Mouse (Mus musculus): ENCODE results near the gene Trub2. TPM values are rescaled to one million over a fixed set of nuclear protein-coding genes. Genes with fewer than 3 reads are reported as not detected.

Trub2 gene
- polyA plus RNA-seq, 1 experiment from 2014 or later, result 23.3 TPM

GRCm38 (mm10) chr2:29771611-29772461, 16.5 kb downstream of the Trub2 start:
- ATAC-seq (ENCODE audit: insufficient number of reproducible peaks, insufficient read depth, low FRiP score, low read depth), result no peak
- Histone ChIP-seq H3K4me2 (ENCODE audit: low read length) (no peak overlapping the region), H3K36me3 (ENCODE audit: control insufficient read depth, insufficient read depth, low read length) (peaks cover 5% of the 10 kb centered on the region), H3K27me3 (ENCODE audit: control insufficient read depth, insufficient read depth, low read length) (no peaks in the 10 kb centered on the region), H3K9ac (ENCODE audit: low read length) (no peak overlapping the region), H3K27ac (replicated peaks in 1 of 2; ENCODE audit: control insufficient read depth in 1 of 2, insufficient read depth in 1 of 2, low read depth in 2 of 2, low read length in 2 of 2) (no peak overlapping the region), H3K4me3 (ENCODE audit: control insufficient read depth in 1 of 2, insufficient read depth in 1 of 2, low read depth in 1 of 2, low read length in 2 of 2) (no peak overlapping the region), H3K9me3 (ENCODE audit: control insufficient read depth, low read length) (no peaks in the 10 kb centered on the region), H3K4me1 (ENCODE audit: control insufficient read depth in 2 of 2, insufficient read depth in 2 of 2, low read length in 2 of 2) (peaks cover 0 to 2% of the 10 kb centered on the region in 2 experiments; a peak in 2 of 4 replicates)
- 63% methylated on average over 8 of the region's 8 CpGs for WGBS

- no peaks in the 10 kb centered on the region for H3K36me3 ChIP-seq (ENCODE audit: control insufficient read depth, insufficient read depth, low read length)
- no peak overlapping the region for H3K27ac ChIP-seq (replicated peaks in 1 of 2; ENCODE audit: control insufficient read depth in 1 of 2, insufficient read depth in 1 of 2, low read depth in 2 of 2, low read length in 2 of 2)
- H3K4me3 ChIP-seq (ENCODE audit: control insufficient read depth in 1 of 2, insufficient read depth in 1 of 2, low read depth in 1 of 2, low read length in 2 of 2), result no peak overlapping the region
- no peaks in the 10 kb centered on the region for H3K9me3 ChIP-seq (ENCODE audit: control insufficient read depth, low read length)
- no peak for ATAC-seq (ENCODE audit: insufficient number of reproducible peaks, insufficient read depth, low FRiP score, low read depth)
- H3K4me2 ChIP-seq (ENCODE audit: low read length), result no peak overlapping the region
- peaks cover 0 to 2% of the 10 kb centered on the region in 2 experiments; a peak in 2 of 4 replicates for H3K4me1 ChIP-seq (ENCODE audit: control insufficient read depth in 2 of 2, insufficient read depth in 2 of 2, low read length in 2 of 2)
- H3K27me3 ChIP-seq (ENCODE audit: control insufficient read depth, insufficient read depth, low read length), result no peaks in the 10 kb centered on the region
- H3K9ac ChIP-seq (ENCODE audit: low read length), result no peak overlapping the region
Observed at GRCm38 (mm10) chr2:29770162-29770561, 18.1 kb downstream of the Trub2 start.

GRCm38 (mm10) chr2:29768901-29769300, 19.4 kb downstream of the Trub2 start:
- H3K27ac ChIP-seq (replicated peaks in 1 of 2; ENCODE audit: control insufficient read depth in 1 of 2, insufficient read depth in 1 of 2, low read depth in 2 of 2, low read length in 2 of 2), result no peak overlapping the region
- WGBS, result 65% methylated on average over 9 of the region's 9 CpGs
- no peaks in the 10 kb centered on the region for H3K36me3 ChIP-seq (ENCODE audit: control insufficient read depth, insufficient read depth, low read length)
- H3K4me3 ChIP-seq (ENCODE audit: control insufficient read depth in 1 of 2, insufficient read depth in 1 of 2, low read depth in 1 of 2, low read length in 2 of 2), result no peak overlapping the region
- ATAC-seq (ENCODE audit: insufficient number of reproducible peaks, insufficient read depth, low FRiP score, low read depth), result no peak
- H3K9ac ChIP-seq (ENCODE audit: low read length), result no peak overlapping the region
- H3K4me2 ChIP-seq (ENCODE audit: low read length), result no peak overlapping the region
- no peaks in the 10 kb centered on the region for H3K27me3 ChIP-seq (ENCODE audit: control insufficient read depth, insufficient read depth, low read length)
- H3K9me3 ChIP-seq (ENCODE audit: control insufficient read depth, low read length), result no peaks in the 10 kb centered on the region
- peaks cover 0 to 2% of the 10 kb centered on the region in 2 experiments; a peak in 2 of 4 replicates for H3K4me1 ChIP-seq (ENCODE audit: control insufficient read depth in 2 of 2, insufficient read depth in 2 of 2, low read length in 2 of 2)

GRCm38 (mm10) chr2:29767976-29768709, 20.2 kb downstream of the Trub2 start:
- Histone ChIP-seq H3K9me3 (ENCODE audit: control insufficient read depth, low read length) (no peaks in the 10 kb centered on the region), H3K4me1 (ENCODE audit: control insufficient read depth in 2 of 2, insufficient read depth in 2 of 2, low read length in 2 of 2) (0 out of 4 replicates have a peak, but pooled peaks cover 0 to 2% of the 10 kb centered on the region in 2 experiments), H3K9ac (ENCODE audit: low read length) (no peak overlapping the region), H3K36me3 (ENCODE audit: control insufficient read depth, insufficient read depth, low read length) (no peaks in the 10 kb centered on the region), H3K27ac (replicated peaks in 1 of 2; ENCODE audit: control insufficient read depth in 1 of 2, insufficient read depth in 1 of 2, low read depth in 2 of 2, low read length in 2 of 2) (no peak overlapping the region), H3K4me2 (ENCODE audit: low read length) (no peak overlapping the region), H3K27me3 (ENCODE audit: control insufficient read depth, insufficient read depth, low read length) (0 out of 2 replicates have a peak, but pooled peaks cover under 1% of the 10 kb centered on the region), H3K4me3 (ENCODE audit: control insufficient read depth in 1 of 2, insufficient read depth in 1 of 2, low read depth in 1 of 2, low read length in 2 of 2) (no peak overlapping the region)
- no peak for ATAC-seq (ENCODE audit: insufficient number of reproducible peaks, insufficient read depth, low FRiP score, low read depth)
- WGBS, result 57% methylated on average over 11 of the region's 11 CpGs

GRCm38 (mm10) chr2:29764831-29765230, 23.5 kb downstream of the Trub2 start:
- H3K27me3 ChIP-seq (ENCODE audit: control insufficient read depth, insufficient read depth, low read length), result 0 out of 2 replicates have a peak, but pooled peaks cover 10% of the 10 kb centered on the region
- H3K4me3 ChIP-seq (ENCODE audit: control insufficient read depth in 1 of 2, insufficient read depth in 1 of 2, low read depth in 1 of 2, low read length in 2 of 2), result no peak overlapping the region
- 3% methylated on average over 1 of the region's 1 CpGs for WGBS
- no peak overlapping the region for H3K4me2 ChIP-seq (ENCODE audit: low read length)
- ATAC-seq (ENCODE audit: insufficient number of reproducible peaks, insufficient read depth, low FRiP score, low read depth), result no peak
- H3K4me1 ChIP-seq (ENCODE audit: control insufficient read depth in 2 of 2, insufficient read depth in 2 of 2, low read length in 2 of 2), result no peaks in the 10 kb centered on the region
- no peaks in the 10 kb centered on the region for H3K9me3 ChIP-seq (ENCODE audit: control insufficient read depth, low read length)
- H3K9ac ChIP-seq (ENCODE audit: low read length), result no peak overlapping the region
- no peak overlapping the region for H3K27ac ChIP-seq (replicated peaks in 1 of 2; ENCODE audit: control insufficient read depth in 1 of 2, insufficient read depth in 1 of 2, low read depth in 2 of 2, low read length in 2 of 2)
- no peaks in the 10 kb centered on the region for H3K36me3 ChIP-seq (ENCODE audit: control insufficient read depth, insufficient read depth, low read length)

- Histone ChIP-seq H3K4me1 (ENCODE audit: control insufficient read depth in 2 of 2, insufficient read depth in 2 of 2, low read length in 2 of 2) (no peaks in the 10 kb centered on the region), H3K27ac (replicated peaks in 1 of 2; ENCODE audit: control insufficient read depth in 1 of 2, insufficient read depth in 1 of 2, low read depth in 2 of 2, low read length in 2 of 2) (no peak overlapping the region), H3K9ac (ENCODE audit: low read length) (no peak overlapping the region), H3K9me3 (ENCODE audit: control insufficient read depth, low read length) (no peaks in the 10 kb centered on the region), H3K36me3 (ENCODE audit: control insufficient read depth, insufficient read depth, low read length) (no peaks in the 10 kb centered on the region), H3K27me3 (ENCODE audit: control insufficient read depth, insufficient read depth, low read length) (peaks cover 26% of the 10 kb centered on the region), H3K4me2 (ENCODE audit: low read length) (no peak overlapping the region), H3K4me3 (ENCODE audit: control insufficient read depth in 1 of 2, insufficient read depth in 1 of 2, low read depth in 1 of 2, low read length in 2 of 2) (no peak overlapping the region)
- no peak for ATAC-seq (ENCODE audit: insufficient number of reproducible peaks, insufficient read depth, low FRiP score, low read depth)
Observed at GRCm38 (mm10) chr2:29755693-29756092, 32.6 kb downstream of the Trub2 start.

- ATAC-seq (ENCODE audit: insufficient number of reproducible peaks, insufficient read depth, low FRiP score, low read depth), result no peak
- no peaks in the 10 kb centered on the region for H3K36me3 ChIP-seq (ENCODE audit: control insufficient read depth, insufficient read depth, low read length)
- H3K4me3 ChIP-seq (ENCODE audit: control insufficient read depth in 1 of 2, insufficient read depth in 1 of 2, low read depth in 1 of 2, low read length in 2 of 2), result no peak overlapping the region
- peaks cover 0 to 2% of the 10 kb centered on the region in 2 experiments; a peak in 1 of 4 replicates for H3K4me1 ChIP-seq (ENCODE audit: control insufficient read depth in 2 of 2, insufficient read depth in 2 of 2, low read length in 2 of 2)
- H3K9ac ChIP-seq (ENCODE audit: low read length), result no peak overlapping the region
- H3K27me3 ChIP-seq (ENCODE audit: control insufficient read depth, insufficient read depth, low read length), result peaks cover 48% of the 10 kb centered on the region
- H3K4me2 ChIP-seq (ENCODE audit: low read length), result no peak overlapping the region
- no peaks in the 10 kb centered on the region for H3K9me3 ChIP-seq (ENCODE audit: control insufficient read depth, low read length)
- 85% methylated on average over 5 of the region's 5 CpGs for WGBS
- no peak overlapping the region for H3K27ac ChIP-seq (replicated peaks in 1 of 2; ENCODE audit: control insufficient read depth in 1 of 2, insufficient read depth in 1 of 2, low read depth in 2 of 2, low read length in 2 of 2)
Observed at GRCm38 (mm10) chr2:29752397-29752796, 35.9 kb downstream of the Trub2 start.
